Mouse (Mus musculus) neural tube, embryonic 12.5 days (tissue): ENCODE measurements around the gene Sp7. TPM values are rescaled to one million over a fixed set of nuclear protein-coding genes. Genes with fewer than 3 reads are reported as not detected.
"Not testable (repeated sequence)": the region's sequence is repeated elsewhere in the genome, so short reads cannot be mapped to it uniquely, and the experiment has no call there.

Experiments used
- ATAC-seq: fragments of 200-750 bp; cut with Nextera tagmentation; 2 replicates; pipeline ENCODE4 v1.8.0; 2017; ENCODE audit warnings: low read depth, mild to moderate bottlenecking, moderate TSS enrichment, moderate library complexity; ENCODE audit not compliant: low FRiP score
- H3K27ac ChIP-seq: fragments of 300-500 bp; sonication (generic); 2 replicates; pipeline ENCODE4 v1.5.1; 2016
- H3K27me3 ChIP-seq: fragments of 300-500 bp; sonication (generic); replicated peaks from 2 replicates; pipeline ENCODE4 v1.6.1; 2016; ENCODE audit warnings: mild to moderate bottlenecking
- H3K36me3 ChIP-seq: fragments of 300-500 bp; sonication (generic); 2 replicates; pipeline ENCODE4 v1.6.1; 2016; ENCODE audit warnings: mild to moderate bottlenecking
- H3K4me1 ChIP-seq: fragments of 300-500 bp; sonication (generic); 2 replicates; pipeline ENCODE4 v1.6.1; 2016
- H3K4me2 ChIP-seq: fragments of 300-500 bp; sonication (generic); replicated peaks from 2 replicates; pipeline ENCODE4 v1.6.1; 2016; ENCODE audit warnings: mild to moderate bottlenecking
- H3K4me3 ChIP-seq: fragments of 300-500 bp; sonication (generic); 2 replicates; pipeline ENCODE4 v1.5.1; 2016
- H3K9ac ChIP-seq: fragments of 300-500 bp; sonication (generic); 2 replicates; pipeline ENCODE4 v1.6.1; 2016; ENCODE audit warnings: mild to moderate bottlenecking
- H3K9me3 ChIP-seq: fragments of 300-500 bp; sonication (generic); 2 replicates; pipeline ENCODE4 v1.6.1; 2016; ENCODE audit warnings: mild to moderate bottlenecking
- WGBS: fragments of 180-500 bp; shearing (Covaris S2); methylation state at CpG from one replicate; pipeline ENCODE4 v1.1.7; 2016; 5-methylcytosine and 5-hydroxymethylcytosine counted together
- polyA plus RNA-seq: library from polyadenylated mRNA; unstranded; fragments of >200 nt; fragmentation: Nextera tagmentation; extraction: Ambion mirVana; gene quantifications from 2 replicates; pipeline ENCODE4 v1.2.1, GENCODE M21; 2016

The Sp7 gene
- polyA plus RNA-seq, 1 experiment from 2014 or later, result 0.81 TPM

GRCm38 (mm10) chr15:102355134-102355870, 11.7 kb downstream of the Sp7 start:
- Histone ChIP-seq H3K27me3 (peaks cover 27% of the 10 kb centered on the region), H3K9me3 (no peaks in the 10 kb centered on the region), H3K4me2 (peak overlapping the region; percentile 92), H3K36me3 (no peaks in the 10 kb centered on the region), H3K4me1 (peaks cover 31% of the 10 kb centered on the region), H3K9ac (peak overlapping the region; percentile 81), H3K4me3 (peak overlapping the region; percentile 50), H3K27ac (peak overlapping the region; percentile 62)
- WGBS, result under 1% methylated on average over 49 of the region's 49 CpGs
- ATAC-seq, result peak; percentile 59

GRCm38 (mm10) chr15:102353986-102354385, 13.0 kb downstream of the Sp7 start:
- H3K4me3 ChIP-seq, result no peak overlapping the region
- no peak overlapping the region for H3K27ac ChIP-seq
- peaks cover 21% of the 10 kb centered on the region for H3K27me3 ChIP-seq
- H3K4me1 ChIP-seq, result peaks cover 34% of the 10 kb centered on the region
- no peaks in the 10 kb centered on the region for H3K36me3 ChIP-seq
- no peak for ATAC-seq
- no peaks in the 10 kb centered on the region for H3K9me3 ChIP-seq
- H3K4me2 ChIP-seq, result no peak overlapping the region
- H3K9ac ChIP-seq, result no peak overlapping the region
- 90% methylated on average over 2 of the region's 2 CpGs for WGBS

- Histone ChIP-seq H3K36me3 (no peaks in the 10 kb centered on the region), H3K9me3 (no peaks in the 10 kb centered on the region), H3K4me2 (no peak overlapping the region), H3K4me1 (peaks cover 21% of the 10 kb centered on the region), H3K9ac (no peak overlapping the region), H3K27ac (no peak overlapping the region), H3K4me3 (no peak overlapping the region), H3K27me3 (peaks cover 3% of the 10 kb centered on the region; the same call in 1 of the 2 replicates)
- ATAC-seq, result no peak
- WGBS, result 62% methylated on average over 2 of the region's 2 CpGs
These were observed 14.8 kb downstream of the Sp7 start for GRCm38 (mm10) chr15:102352177-102352576.

GRCm38 (mm10) chr15:102350942-102351291, 16.1 kb downstream of the Sp7 start:
- 10% methylated on average over 11 of the region's 11 CpGs for WGBS
- Histone ChIP-seq H3K4me1 (peaks cover 19% of the 10 kb centered on the region), H3K36me3 (peaks cover 12% of the 10 kb centered on the region), H3K27ac (no peak overlapping the region), H3K9ac (0 out of 2 replicates have a peak overlapping the region, but pooled peaks have one; percentile 18), H3K9me3 (no peaks in the 10 kb centered on the region), H3K4me3 (peak overlapping the region; percentile 77), H3K4me2 (peak overlapping the region; percentile 84), H3K27me3 (no peaks in the 10 kb centered on the region)
- ATAC-seq, result no peak; the same call in 1 of the 2 replicates

- no peak within 1 kb of the TSS for H3K27ac ChIP-seq
- peaks cover 18% of the 10 kb centered on the region for H3K36me3 ChIP-seq
- no peaks in the 10 kb centered on the region for H3K27me3 ChIP-seq
- H3K9me3 ChIP-seq, result no peaks in the 10 kb centered on the region
- peak; percentile 81 for ATAC-seq
- H3K9ac ChIP-seq, result peak within 1 kb of the TSS; percentile 76
- WGBS, result under 1% methylated on average over 56 of the region's 56 CpGs
- H3K4me2 ChIP-seq, result peak within 1 kb of the TSS; percentile 84
- H3K4me1 ChIP-seq, result peaks cover 13% of the 10 kb centered on the region
- peak within 1 kb of the TSS; percentile 77 for H3K4me3 ChIP-seq
These were observed 16.6 kb downstream of the Sp7 start, which contains the start of gene Aaas for GRCm38 (mm10) chr15:102350138-102350941. Gene Aaas, minus strand, starts transcription at chr15:102350771.

- Histone ChIP-seq H3K4me1 (peaks cover 6% of the 10 kb centered on the region), H3K36me3 (peaks cover 27% of the 10 kb centered on the region), H3K4me2 (no peak overlapping the region), H3K9me3 (no peaks in the 10 kb centered on the region), H3K27ac (no peak overlapping the region), H3K27me3 (no peaks in the 10 kb centered on the region), H3K9ac (no peak overlapping the region), H3K4me3 (no peak overlapping the region)
- WGBS, result 80% methylated on average over 4 of the region's 4 CpGs
- no peak for ATAC-seq
These were observed 20.5 kb downstream of the Sp7 start for GRCm38 (mm10) chr15:102346444-102346843.

GRCm38 (mm10) chr15:102344490-102344889, 22.5 kb downstream of the Sp7 start:
- Histone ChIP-seq H3K4me2 (no peak overlapping the region), H3K36me3 (peaks cover 38% of the 10 kb centered on the region), H3K4me1 (no peaks in the 10 kb centered on the region), H3K9ac (no peak overlapping the region), H3K27ac (no peak overlapping the region), H3K4me3 (no peak overlapping the region), H3K9me3 (no peaks in the 10 kb centered on the region), H3K27me3 (no peaks in the 10 kb centered on the region)
- ATAC-seq, result no peak
- WGBS, result 95% methylated on average over 3 of the region's 3 CpGs

GRCm38 (mm10) chr15:102341580-102341979, 25.4 kb downstream of the Sp7 start:
- no peak overlapping the region for H3K9ac ChIP-seq
- no peak for ATAC-seq
- 6% methylated on average over 1 of the region's 1 CpGs for whole genome bisulfite sequencing
- no peak overlapping the region for H3K4me3 ChIP-seq
- no peak overlapping the region for H3K4me2 ChIP-seq
- no peaks in the 10 kb centered on the region for H3K4me1 ChIP-seq
- no peak overlapping the region for H3K27ac ChIP-seq
- H3K9me3 ChIP-seq, result no peaks in the 10 kb centered on the region
- H3K27me3 ChIP-seq, result no peaks in the 10 kb centered on the region
- peaks cover 61% of the 10 kb centered on the region for H3K36me3 ChIP-seq

- no peak overlapping the region for H3K4me2 ChIP-seq
- no peaks in the 10 kb centered on the region for H3K27me3 ChIP-seq
- no peak overlapping the region for H3K9ac ChIP-seq
- no peak overlapping the region for H3K27ac ChIP-seq
- no peak for ATAC-seq
- no peaks in the 10 kb centered on the region for H3K9me3 ChIP-seq
- no peak overlapping the region for H3K4me3 ChIP-seq
- H3K36me3 ChIP-seq, result peaks cover 58% of the 10 kb centered on the region
- 70% methylated on average over 5 of the region's 5 CpGs for WGBS
- no peaks in the 10 kb centered on the region for H3K4me1 ChIP-seq
These were observed 27.4 kb downstream of the Sp7 start for GRCm38 (mm10) chr15:102339612-102340011.

- H3K27ac ChIP-seq, result no peak overlapping the region
- no peak for ATAC-seq
- no peak overlapping the region for H3K4me2 ChIP-seq
- H3K27me3 ChIP-seq, result no peaks in the 10 kb centered on the region
- no peak overlapping the region for H3K4me3 ChIP-seq
- WGBS, result 92% methylated on average over 4 of the region's 4 CpGs
- H3K9me3 ChIP-seq, result no peaks in the 10 kb centered on the region
- peaks cover 12% of the 10 kb centered on the region for H3K4me1 ChIP-seq
- H3K9ac ChIP-seq, result no peak overlapping the region
- peaks cover 69% of the 10 kb centered on the region for H3K36me3 ChIP-seq
These were observed 30.0 kb downstream of the Sp7 start for GRCm38 (mm10) chr15:102336946-102337345.

GRCm38 (mm10) chr15:102335925-102336324, 31.1 kb downstream of the Sp7 start:
- not testable (repeated sequence) for H3K4me2 ChIP-seq, H3K27ac ChIP-seq, H3K9me3 ChIP-seq, H3K9ac ChIP-seq, H3K27me3 ChIP-seq, ATAC-seq, H3K4me3 ChIP-seq
- 95% methylated on average over 5 of the region's 5 CpGs for WGBS
- H3K36me3 ChIP-seq, result peaks cover 69% of the 10 kb centered on the region
- H3K4me1 ChIP-seq, result peaks cover 16% of the 10 kb centered on the region

GRCm38 (mm10) chr15:102335254-102335653, 31.7 kb downstream of the Sp7 start:
- WGBS, result 89% methylated on average over 8 of the region's 8 CpGs
- peaks cover 16% of the 10 kb centered on the region for H3K4me1 ChIP-seq
- H3K4me3 ChIP-seq, result no peak overlapping the region
- no peaks in the 10 kb centered on the region for H3K27me3 ChIP-seq
- H3K9ac ChIP-seq, result no peak overlapping the region
- ATAC-seq, result no peak
- no peak overlapping the region for H3K27ac ChIP-seq
- H3K36me3 ChIP-seq, result peaks cover 70% of the 10 kb centered on the region
- no peak overlapping the region for H3K4me2 ChIP-seq
- no peaks in the 10 kb centered on the region for H3K9me3 ChIP-seq
